Mouse (Mus musculus): Measurements from ENCODE around the gene Gsdma2. TPM values are rescaled to one million over a fixed set of nuclear protein-coding genes. Genes with fewer than 3 reads are reported as not detected.

Gene Gsdma2
- polyA plus RNA-seq, 2 experiments: not detected

- 21% methylated on average over 4 of the region's 4 CpGs for WGBS (ENCODE audit: insufficient replicate concordance)
- Histone ChIP-seq H3K4me3 (ENCODE audit: insufficient read depth in 1 of 2, low read depth in 2 of 2, low read length in 2 of 2) (no peak within 1 kb of the TSS), H3K9me3 (ENCODE audit: control insufficient read depth, low read length) (no peaks in the 10 kb centered on the region), H3K9ac (replicated peaks) (no peak within 1 kb of the TSS), H3K4me2 (ENCODE audit: low read depth) (no peak within 1 kb of the TSS), H3K36me3 (replicated peaks; ENCODE audit: control insufficient read depth, insufficient read depth, low read depth) (no peaks in the 10 kb centered on the region), H3K4me1 (replicated peaks; ENCODE audit: control insufficient read depth in 2 of 2, insufficient read depth in 2 of 2, low read length in 1 of 2) (no peaks in the 10 kb centered on the region), H3K27me3 (ENCODE audit: control insufficient read depth, insufficient read depth, low read length) (peaks cover 3% of the 10 kb centered on the region), H3K27ac (no peak within 1 kb of the TSS)
- no peak for TF ChIP-seq EP300 (IDR thresholded peaks at IDR 0.05; ENCODE audit: low read depth)
- no peak for TF ChIP-seq CTCF (IDR thresholded peaks at IDR 0.05; ENCODE audit: low read depth)
- DNase-seq (ENCODE audit: low read depth in 3 of 3, low spot score in 3 of 3) (no peak), ATAC-seq (ENCODE audit: insufficient read depth) (no peak)
These were observed 17.5 kb downstream of the Gsdma2 start, which contains the start of gene Gsdma for GRCm38 (mm10) chr11:98664091-98664490. Gene Gsdma, plus strand, starts transcription at chr11:98664351.

- Histone ChIP-seq H3K36me3 (replicated peaks; ENCODE audit: control insufficient read depth, insufficient read depth, low read depth) (no peaks in the 10 kb centered on the region), H3K27me3 (ENCODE audit: control insufficient read depth, insufficient read depth, low read length) (peaks cover 3% of the 10 kb centered on the region), H3K4me1 (replicated peaks; ENCODE audit: control insufficient read depth in 2 of 2, insufficient read depth in 2 of 2, low read length in 1 of 2) (peaks cover 5 to 19% of the 10 kb centered on the region in 2 experiments; a peak in 3 of 4 replicates), H3K27ac (no peak overlapping the region), H3K9me3 (ENCODE audit: control insufficient read depth, low read length) (no peaks in the 10 kb centered on the region), H3K4me2 (ENCODE audit: low read depth) (no peak overlapping the region), H3K4me3 (ENCODE audit: insufficient read depth in 1 of 2, low read depth in 2 of 2, low read length in 2 of 2) (no peak overlapping the region), H3K9ac (replicated peaks) (no peak overlapping the region)
- DNase-seq (ENCODE audit: low read depth in 3 of 3, low spot score in 3 of 3) (no peak), ATAC-seq (ENCODE audit: insufficient read depth) (no peak)
- 23% methylated on average over 2 of the region's 2 CpGs for WGBS (ENCODE audit: insufficient replicate concordance)
- TF ChIP-seq CTCF (IDR thresholded peaks at IDR 0.05; ENCODE audit: low read depth): no peak
- TF ChIP-seq EP300 (IDR thresholded peaks at IDR 0.05; ENCODE audit: low read depth): no peak
These were observed 22.4 kb downstream of the Gsdma2 start for GRCm38 (mm10) chr11:98668984-98669383.

- Histone ChIP-seq H3K4me2 (ENCODE audit: low read depth) (no peak overlapping the region), H3K4me3 (ENCODE audit: insufficient read depth in 1 of 2, low read depth in 2 of 2, low read length in 2 of 2) (no peak overlapping the region), H3K27ac (no peak overlapping the region), H3K4me1 (replicated peaks; ENCODE audit: control insufficient read depth in 2 of 2, insufficient read depth in 2 of 2, low read length in 1 of 2) (peaks cover 5 to 19% of the 10 kb centered on the region in 2 experiments; a peak in 3 of 4 replicates), H3K27me3 (ENCODE audit: control insufficient read depth, insufficient read depth, low read length) (peaks cover 3% of the 10 kb centered on the region), H3K36me3 (replicated peaks; ENCODE audit: control insufficient read depth, insufficient read depth, low read depth) (no peaks in the 10 kb centered on the region), H3K9me3 (ENCODE audit: control insufficient read depth, low read length) (no peaks in the 10 kb centered on the region), H3K9ac (replicated peaks) (no peak overlapping the region)
- 25% methylated on average over 3 of the region's 3 CpGs for WGBS (ENCODE audit: insufficient replicate concordance)
- TF ChIP-seq CTCF (IDR thresholded peaks at IDR 0.05; ENCODE audit: low read depth) (no peak), EP300 (IDR thresholded peaks at IDR 0.05; ENCODE audit: low read depth) (no peak)
- no peak for DNase-seq (ENCODE audit: low read depth in 3 of 3, low spot score in 3 of 3)
- no peak for ATAC-seq (ENCODE audit: insufficient read depth)
These were observed 24.8 kb downstream of the Gsdma2 start for GRCm38 (mm10) chr11:98671284-98671815.

- WGBS (ENCODE audit: insufficient replicate concordance): 17% methylated on average over 5 of the region's 5 CpGs
- Histone ChIP-seq H3K9me3 (ENCODE audit: control insufficient read depth, low read length) (no peaks in the 10 kb centered on the region), H3K27me3 (ENCODE audit: control insufficient read depth, insufficient read depth, low read length) (peaks cover 3% of the 10 kb centered on the region), H3K4me3 (ENCODE audit: insufficient read depth in 1 of 2, low read depth in 2 of 2, low read length in 2 of 2) (no peak overlapping the region), H3K9ac (replicated peaks) (no peak overlapping the region), H3K4me2 (ENCODE audit: low read depth) (no peak overlapping the region), H3K36me3 (replicated peaks; ENCODE audit: control insufficient read depth, insufficient read depth, low read depth) (no peaks in the 10 kb centered on the region), H3K27ac (no peak overlapping the region), H3K4me1 (replicated peaks; ENCODE audit: control insufficient read depth in 2 of 2, insufficient read depth in 2 of 2, low read length in 1 of 2) (peaks cover 5 to 19% of the 10 kb centered on the region in 2 experiments; a peak in 3 of 4 replicates)
- DNase-seq (ENCODE audit: low read depth in 3 of 3, low spot score in 3 of 3) (peak in 2 of 3 experiments; percentile 24 to 34), ATAC-seq (ENCODE audit: insufficient read depth) (peak; percentile 71; the same call in 1 of the 2 replicates)
- TF ChIP-seq CTCF (IDR thresholded peaks at IDR 0.05; ENCODE audit: low read depth) (no peak), EP300 (IDR thresholded peaks at IDR 0.05; ENCODE audit: low read depth) (no peak)
These were observed 25.3 kb downstream of the Gsdma2 start for GRCm38 (mm10) chr11:98671857-98672256.

- H3K27me3 ChIP-seq (ENCODE audit: control insufficient read depth, insufficient read depth, low read length): peaks cover 2% of the 10 kb centered on the region
- no peak overlapping the region for H3K9ac ChIP-seq (replicated peaks)
- DNase-seq (ENCODE audit: low read depth in 3 of 3, low spot score in 3 of 3) (no peak), ATAC-seq (ENCODE audit: insufficient read depth) (no peak)
- H3K4me3 ChIP-seq (ENCODE audit: insufficient read depth in 1 of 2, low read depth in 2 of 2, low read length in 2 of 2): no peak overlapping the region
- TF ChIP-seq EP300 (IDR thresholded peaks at IDR 0.05; ENCODE audit: low read depth) (no peak), CTCF (IDR thresholded peaks at IDR 0.05; ENCODE audit: low read depth) (no peak)
- no peaks in the 10 kb centered on the region for H3K36me3 ChIP-seq (replicated peaks; ENCODE audit: control insufficient read depth, insufficient read depth, low read depth)
- WGBS (ENCODE audit: insufficient replicate concordance): 31% methylated on average over 5 of the region's 5 CpGs
- H3K4me1 ChIP-seq (replicated peaks; ENCODE audit: control insufficient read depth in 2 of 2, insufficient read depth in 2 of 2, low read length in 1 of 2): peaks cover 5 to 19% of the 10 kb centered on the region in 2 experiments; a peak in 3 of 4 replicates
- no peaks in the 10 kb centered on the region for H3K9me3 ChIP-seq (ENCODE audit: control insufficient read depth, low read length)
- no peak overlapping the region for H3K4me2 ChIP-seq (ENCODE audit: low read depth)
- H3K27ac ChIP-seq: no peak overlapping the region
These were observed 25.9 kb downstream of the Gsdma2 start for GRCm38 (mm10) chr11:98672482-98672881.
